Mouse (Mus musculus) forelimb bud, embryonic 11.5 days (tissue): ENCODE measurements at regions not wholly inside any gene's neighbourhood (a gene's known extent, or its start where the extent isn't known, plus 50 kb on each side); places are given as distances from the start of the nearest gene placed in this dataset.

Source experiments
- DNase-seq: peaks from one replicate; pipeline ENCODE4 v3.0.0-alpha.2; 2012; ENCODE audit warnings: low read depth, low spot score

DNA sequence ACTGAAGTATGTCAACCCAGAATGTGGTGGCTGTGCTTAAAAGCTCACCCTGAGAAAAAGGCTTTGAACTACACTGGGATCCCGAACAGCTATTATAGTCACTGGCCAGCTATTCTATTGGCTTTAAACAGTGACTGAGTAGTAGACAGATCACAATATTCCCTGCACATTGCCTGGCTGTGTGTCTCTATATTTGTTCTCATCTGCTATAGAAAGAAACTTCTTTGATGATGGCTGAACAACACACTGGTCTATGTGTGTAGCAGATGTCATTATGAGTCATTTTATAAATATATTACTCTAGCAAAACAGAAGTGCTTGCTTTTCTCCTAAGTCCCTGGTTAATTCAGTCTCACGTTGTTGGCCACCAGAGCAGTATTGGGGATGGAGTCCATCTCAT lies 152.1 kb upstream of the Slco6d1 start:
- DNase-seq: no peak

GRCm38 (mm10) chr1:98270212-98270611 lies 150.7 kb upstream of the Slco6d1 start:
- DNase-seq: no peak

GRCm38 (mm10) chr1:98273966-98274616 lies 146.8 kb upstream of the Slco6d1 start:
- DNase-seq: no peak

- no peak for DNase-seq
Measured at GRCm38 (mm10) chr1:98275524-98275923, 145.4 kb upstream of the Slco6d1 start.

DNA sequence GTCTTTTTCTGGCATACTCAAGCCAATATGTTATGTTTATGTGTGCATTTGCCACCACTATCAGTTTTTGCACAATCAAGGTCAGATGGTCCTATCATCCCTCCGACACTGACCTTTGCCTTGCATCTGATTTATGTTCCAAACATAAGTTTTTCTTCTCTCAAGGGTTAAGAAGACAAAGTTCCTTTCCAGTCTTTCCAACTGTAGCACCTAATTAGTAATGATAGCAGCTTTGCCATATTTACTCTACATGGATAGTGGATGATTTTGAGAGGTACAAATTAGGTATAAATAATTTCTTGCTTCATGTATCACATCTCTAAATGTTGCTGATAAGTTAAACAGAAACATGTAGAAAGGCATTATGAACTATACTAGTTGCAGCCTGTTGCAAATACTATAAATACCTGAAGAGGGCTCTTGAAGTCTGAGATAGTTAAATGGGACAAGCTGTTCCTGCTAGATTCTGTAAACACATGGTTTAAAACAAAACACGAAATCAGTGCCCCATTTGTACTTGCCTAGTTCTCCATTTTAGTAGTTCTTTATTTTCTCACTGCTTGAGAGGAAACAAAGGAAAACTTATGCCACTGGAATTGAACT lies 141.4 kb upstream of the Slco6d1 start:
- DNase-seq: no peak

- DNase-seq: no peak
Measured at GRCm38 (mm10) chr1:98280263-98281052, 140.5 kb upstream of the Slco6d1 start.

DNA sequence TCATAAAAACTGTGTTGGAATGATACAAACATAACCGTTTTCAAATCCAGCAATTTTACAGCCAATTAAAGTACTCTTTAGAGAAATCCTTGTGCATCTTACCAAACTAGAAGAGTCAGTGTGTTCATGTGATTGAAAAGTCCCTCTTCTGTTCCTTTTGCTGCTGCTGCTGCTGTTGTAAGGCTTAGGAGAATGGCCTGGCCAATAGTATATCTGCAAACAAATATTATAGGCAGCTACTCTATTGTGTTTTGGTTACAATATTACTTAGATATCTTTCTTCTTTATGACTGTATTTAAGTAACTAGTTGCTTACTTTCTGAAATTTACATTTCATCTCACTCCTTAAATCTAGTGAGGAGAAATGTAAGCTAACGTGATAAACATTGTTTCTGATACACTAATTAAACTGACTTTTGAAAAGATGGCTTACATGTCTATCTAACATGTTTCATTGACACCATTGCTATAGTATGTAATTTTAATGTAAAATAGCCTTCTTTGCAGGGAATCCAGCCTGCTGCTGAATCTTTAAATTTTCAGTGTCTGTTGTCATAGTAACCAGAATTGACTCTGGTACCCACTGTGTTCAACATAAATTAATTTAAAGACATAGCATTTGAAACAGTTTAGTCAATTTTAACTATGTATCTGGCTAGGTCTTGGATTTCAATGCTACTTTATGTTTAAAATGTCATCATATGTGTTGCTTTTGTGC lies 139.7 kb upstream of the Slco6d1 start:
- no peak for DNase-seq

DNA sequence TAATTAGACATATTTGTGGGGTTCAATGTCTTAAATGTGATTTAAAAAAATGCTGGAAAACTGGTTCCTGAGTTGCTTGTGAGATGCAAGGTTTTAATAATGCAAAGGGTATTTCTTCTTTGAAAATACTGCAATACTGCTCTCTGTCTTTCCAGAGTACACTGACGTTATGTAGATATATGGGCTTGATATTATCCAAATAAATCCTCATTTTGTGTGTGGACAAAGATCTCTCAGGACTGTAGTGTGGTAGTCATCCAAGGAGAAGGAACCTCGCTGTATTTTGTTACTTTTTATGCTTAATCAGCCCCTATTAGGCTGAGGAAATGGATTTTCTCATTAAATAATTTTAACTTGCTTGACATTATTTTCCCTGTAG lies 139.2 kb upstream of the Slco6d1 start:
- DNase-seq: no peak

- DNase-seq: no peak
Measured at GRCm38 (mm10) chr1:98303166-98303565, 117.8 kb upstream of the Slco6d1 start.

DNA sequence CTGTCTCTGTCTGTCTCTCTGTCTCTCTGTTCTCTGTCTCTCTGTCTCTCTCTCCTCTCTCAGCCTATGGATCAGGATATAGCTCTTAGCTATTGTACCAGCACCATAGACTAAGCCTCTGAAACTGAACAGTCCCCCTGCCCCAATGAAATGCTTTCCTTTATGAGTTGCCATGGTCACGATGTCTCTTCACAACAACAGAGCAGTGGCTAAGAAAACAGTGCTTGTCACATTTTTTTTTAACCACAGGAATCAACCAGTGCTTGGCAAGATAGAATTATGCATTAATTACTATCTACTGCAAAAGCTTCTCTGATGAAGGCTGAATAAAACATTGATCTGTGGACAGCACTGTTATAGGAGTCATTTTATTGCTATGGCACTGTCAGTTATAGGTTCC lies 114.6 kb upstream of the Slco6d1 start:
- DNase-seq: no peak

DNA sequence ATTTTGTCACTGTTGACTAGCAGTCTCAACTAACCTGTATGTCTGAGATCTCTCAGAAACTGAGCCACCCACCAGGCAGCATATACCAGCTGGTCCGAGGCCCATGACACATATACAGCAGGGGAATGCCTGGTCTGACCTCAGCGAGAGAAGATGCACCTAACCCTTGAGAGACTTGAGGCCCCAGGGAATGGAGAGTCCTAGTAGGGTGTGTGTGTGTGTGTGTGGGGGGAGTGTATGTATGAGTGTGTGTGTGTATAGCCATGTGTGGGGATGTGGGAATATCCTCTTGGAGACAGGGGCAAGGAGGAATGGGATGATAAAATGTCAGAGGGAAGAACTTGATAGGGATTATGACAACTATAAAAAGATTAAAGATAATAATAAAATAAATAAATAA lies 113.4 kb upstream of the Slco6d1 start:
- no peak for DNase-seq

GRCm38 (mm10) chr1:98309894-98310293 lies 111.0 kb upstream of the Slco6d1 start:
- no peak for DNase-seq

DNA sequence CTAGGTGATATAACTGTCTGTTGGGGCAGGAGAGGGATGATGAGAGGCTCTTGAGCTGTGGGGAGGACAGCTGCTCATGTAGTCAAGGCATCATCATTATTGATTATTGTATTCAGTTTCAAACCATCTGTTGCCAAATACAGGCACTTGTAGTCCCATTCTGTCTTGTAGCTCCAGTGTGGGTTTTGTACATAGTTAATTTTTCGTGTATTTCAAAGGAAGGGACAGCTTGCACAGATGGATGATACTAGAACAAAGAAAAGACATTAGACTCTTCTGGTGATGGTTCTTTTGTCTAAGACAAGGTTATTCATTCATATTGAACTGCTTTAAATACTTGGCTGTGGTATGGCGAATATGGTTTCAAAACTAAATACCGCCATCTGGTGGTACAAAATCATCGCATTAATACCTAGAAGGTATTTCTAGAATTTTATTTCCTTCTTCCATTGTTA lies 70.8 kb upstream of the Slco6d1 start:
- peak; percentile 34 for DNase-seq

DNA sequence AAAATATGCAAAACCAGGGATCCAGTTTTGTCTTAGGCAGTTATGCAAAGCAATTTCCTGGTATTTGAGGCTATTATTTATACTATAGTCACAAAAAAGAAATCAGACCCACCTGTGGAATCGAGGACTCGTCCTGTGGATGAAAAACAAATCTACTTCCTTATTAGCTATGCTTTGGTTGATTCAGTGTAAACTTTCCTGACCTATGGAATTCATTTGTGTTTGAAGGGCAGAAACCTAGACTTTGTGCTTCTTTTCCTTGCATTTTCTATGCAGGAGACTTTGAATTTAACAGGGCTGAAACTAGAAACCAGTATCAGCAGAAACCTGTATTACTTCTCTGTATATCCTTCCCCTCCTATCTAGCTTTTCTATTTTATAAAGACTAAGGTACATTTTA lies 70.2 kb upstream of the Slco6d1 start:
- no peak for DNase-seq

- DNase-seq: no peak
Measured at GRCm38 (mm10) chr1:98351530-98351929, 69.4 kb upstream of the Slco6d1 start.
